Mouse (Mus musculus) neural tube, embryonic 14.5 days (tissue): ENCODE results near the gene Asphd2. TPM values are rescaled to one million over a fixed set of nuclear protein-coding genes. Genes with fewer than 3 reads are reported as not detected.
"Not testable (repeated sequence)": the region's sequence is repeated elsewhere in the genome, so short reads cannot be mapped to it uniquely, and the experiment has no call there.

Experiments used
- ATAC-seq: fragments of 200-750 bp; cut with Nextera tagmentation; 2 replicates; pipeline ENCODE4 v1.8.0; 2017; ENCODE audit warnings: low read depth, mild to moderate bottlenecking, moderate TSS enrichment, moderate library complexity
- H3K27ac ChIP-seq: fragments of 300-500 bp; sonication (generic); 2 replicates; pipeline ENCODE4 v1.5.1; 2014; ENCODE audit warnings: low read depth, mild to moderate bottlenecking, control low read depth, low read length, moderate library complexity, mixed read lengths
- H3K27me3 ChIP-seq: fragments of 300-500 bp; sonication (generic); 2 replicates; pipeline ENCODE4 v1.6.1; 2014; ENCODE audit warnings: low read length; ENCODE audit not compliant: control insufficient read depth, insufficient read depth
- H3K36me3 ChIP-seq: fragments of 300-500 bp; sonication (generic); 2 replicates; pipeline ENCODE4 v1.6.1; 2014; ENCODE audit warnings: low read length, mixed read lengths; ENCODE audit not compliant: control insufficient read depth, insufficient read depth
- H3K4me1 ChIP-seq: fragments of 300-500 bp; sonication (generic); 2 replicates; pipeline ENCODE4 v1.6.1; 2014; ENCODE audit warnings: low read length; ENCODE audit not compliant: control insufficient read depth, insufficient read depth
- H3K4me2 ChIP-seq: fragments of 300-500 bp; sonication (generic); 2 replicates; pipeline ENCODE4 v1.6.1; 2014; ENCODE audit warnings: mild to moderate bottlenecking, low read depth, low read length, control low read depth
- H3K4me3 ChIP-seq: fragments of 300-500 bp; sonication (generic); 2 replicates; pipeline ENCODE4 v1.5.1; 2014; ENCODE audit warnings: low read depth, low read length, control low read depth, mixed read lengths
- H3K9ac ChIP-seq: fragments of 300-500 bp; sonication (generic); replicated peaks from 2 replicates; pipeline ENCODE4 v1.6.1; 2014; ENCODE audit warnings: low read depth, mild to moderate bottlenecking, control low read depth, low read length, mixed read lengths
- H3K9me3 ChIP-seq: fragments of 300-500 bp; sonication (generic); 2 replicates; pipeline ENCODE4 v1.6.1; 2016; ENCODE audit warnings: low read length; ENCODE audit not compliant: control insufficient read depth
- WGBS: fragments of 180-500 bp; shearing (Covaris S2); extraction: QIAGEN DNeasy Blood & Tissue Kit; methylation state at CpG from one replicate; pipeline ENCODE4 v1.1.7; 2014; 5-methylcytosine and 5-hydroxymethylcytosine counted together
- polyA plus RNA-seq: library from polyadenylated mRNA; unstranded; fragments of >200 nt; fragmentation: Nextera tagmentation; extraction: Ambion mirVana; gene quantifications from 2 replicates; pipeline ENCODE4 v1.2.1, GENCODE M21; 2014

Gene Asphd2
- polyA plus RNA-seq, 1 experiment from 2014 or later, result 49.5 TPM

GRCm38 (mm10) chr5:112418023-112418422, 23.4 kb upstream of the Asphd2 start:
- 54% methylated on average over 4 of the region's 4 CpGs for WGBS
- peaks cover 4% of the 10 kb centered on the region; the same call in 1 of the 2 replicates for H3K4me1 ChIP-seq
- ATAC-seq, result no peak
- no peak overlapping the region for H3K27ac ChIP-seq
- no peak overlapping the region for H3K9ac ChIP-seq
- no peak overlapping the region for H3K4me3 ChIP-seq
- no peaks in the 10 kb centered on the region for H3K36me3 ChIP-seq
- H3K4me2 ChIP-seq, result no peak overlapping the region
- no peaks in the 10 kb centered on the region for H3K9me3 ChIP-seq
- no peaks in the 10 kb centered on the region for H3K27me3 ChIP-seq

GRCm38 (mm10) chr5:112416673-112417072, 22.0 kb upstream of the Asphd2 start:
- no peak overlapping the region for H3K4me2 ChIP-seq
- WGBS, result 32% methylated on average over 5 of the region's 5 CpGs
- H3K27me3 ChIP-seq, result no peaks in the 10 kb centered on the region
- ATAC-seq, result 0 out of 2 replicates have a peak, but pooled peaks have one; percentile 17
- no peak overlapping the region for H3K9ac ChIP-seq
- peak overlapping the region; percentile 64 for H3K27ac ChIP-seq
- no peak overlapping the region for H3K4me3 ChIP-seq
- H3K36me3 ChIP-seq, result no peaks in the 10 kb centered on the region
- H3K9me3 ChIP-seq, result no peaks in the 10 kb centered on the region
- peaks cover 8% of the 10 kb centered on the region for H3K4me1 ChIP-seq

GRCm38 (mm10) chr5:112412781-112413180, 18.1 kb upstream of the Asphd2 start:
- not testable (repeated sequence) for ATAC-seq, H3K4me2 ChIP-seq, H3K4me3 ChIP-seq, H3K9ac ChIP-seq, H3K27ac ChIP-seq, H3K9me3 ChIP-seq, H3K27me3 ChIP-seq, H3K36me3 ChIP-seq
- WGBS, result 89% methylated on average over 4 of the region's 4 CpGs
- H3K4me1 ChIP-seq, result peaks cover 18% of the 10 kb centered on the region

- Histone ChIP-seq H3K4me3 (no peak overlapping the region), H3K27me3 (no peaks in the 10 kb centered on the region), H3K4me1 (peaks cover 18% of the 10 kb centered on the region), H3K4me2 (peak overlapping the region; percentile 26; the same call in 1 of the 2 replicates), H3K27ac (no peak overlapping the region), H3K9me3 (no peaks in the 10 kb centered on the region), H3K36me3 (no peaks in the 10 kb centered on the region), H3K9ac (no peak overlapping the region)
- 15% methylated on average over 19 of the region's 19 CpGs for WGBS
- ATAC-seq, result no peak
Measured at GRCm38 (mm10) chr5:112411514-112412335, 17.1 kb upstream of the Asphd2 start.

- Histone ChIP-seq H3K9me3 (no peaks in the 10 kb centered on the region), H3K9ac (peak overlapping the region; percentile 16; the same call in 1 of the 2 replicates), H3K4me3 (no peak overlapping the region), H3K4me2 (no peak overlapping the region), H3K27me3 (no peaks in the 10 kb centered on the region), H3K4me1 (peaks cover 14% of the 10 kb centered on the region), H3K27ac (peak overlapping the region; percentile 28; the same call in 1 of the 2 replicates), H3K36me3 (no peaks in the 10 kb centered on the region)
- no peak for ATAC-seq
- 38% methylated on average over 11 of the region's 11 CpGs for WGBS
Measured at GRCm38 (mm10) chr5:112411072-112411471, 16.4 kb upstream of the Asphd2 start.

- H3K36me3 ChIP-seq, result no peaks in the 10 kb centered on the region
- H3K4me2 ChIP-seq, result no peak overlapping the region
- H3K4me1 ChIP-seq, result peaks cover 14% of the 10 kb centered on the region
- H3K9ac ChIP-seq, result no peak overlapping the region
- H3K27me3 ChIP-seq, result no peaks in the 10 kb centered on the region
- H3K4me3 ChIP-seq, result no peak overlapping the region
- ATAC-seq, result no peak
- H3K27ac ChIP-seq, result 0 out of 2 replicates have a peak overlapping the region, but pooled peaks have one; percentile 16
- no peaks in the 10 kb centered on the region for H3K9me3 ChIP-seq
- 49% methylated on average over 5 of the region's 5 CpGs for WGBS
Measured at GRCm38 (mm10) chr5:112409274-112409673, 14.6 kb upstream of the Asphd2 start.

GRCm38 (mm10) chr5:112406017-112406416, 11.4 kb upstream of the Asphd2 start:
- Histone ChIP-seq H3K36me3 (no peaks in the 10 kb centered on the region), H3K9ac (no peak overlapping the region), H3K9me3 (no peaks in the 10 kb centered on the region), H3K27me3 (no peaks in the 10 kb centered on the region), H3K4me2 (no peak overlapping the region), H3K4me1 (peaks cover 3% of the 10 kb centered on the region; the same call in 1 of the 2 replicates), H3K4me3 (no peak overlapping the region), H3K27ac (no peak overlapping the region)
- no peak for ATAC-seq
- WGBS, result 79% methylated on average over 3 of the region's 3 CpGs

- H3K9me3 ChIP-seq, result no peaks in the 10 kb centered on the region
- ATAC-seq, result no peak
- no peak overlapping the region for H3K27ac ChIP-seq
- no peak overlapping the region for H3K4me3 ChIP-seq
- H3K4me1 ChIP-seq, result no peaks in the 10 kb centered on the region
- H3K36me3 ChIP-seq, result no peaks in the 10 kb centered on the region
- no peaks in the 10 kb centered on the region for H3K27me3 ChIP-seq
- no peak overlapping the region for H3K9ac ChIP-seq
- WGBS, result 71% methylated on average over 3 of the region's 3 CpGs
- H3K4me2 ChIP-seq, result no peak overlapping the region
Measured at GRCm38 (mm10) chr5:112402437-112402836, 7.8 kb upstream of the Asphd2 start.

GRCm38 (mm10) chr5:112399284-112399683, 4.6 kb upstream of the Asphd2 start:
- H3K4me1 ChIP-seq, result no peaks in the 10 kb centered on the region
- H3K9me3 ChIP-seq, result no peaks in the 10 kb centered on the region
- H3K4me2 ChIP-seq, result no peak overlapping the region
- H3K4me3 ChIP-seq, result no peak overlapping the region
- 84% methylated on average over 10 of the region's 10 CpGs for WGBS
- no peak overlapping the region for H3K9ac ChIP-seq
- no peak for ATAC-seq
- no peak overlapping the region for H3K27ac ChIP-seq
- no peaks in the 10 kb centered on the region for H3K36me3 ChIP-seq
- H3K27me3 ChIP-seq, result no peaks in the 10 kb centered on the region
